Mouse (Mus musculus) heart, postnatal 10 days (tissue): Measurements from ENCODE around the gene Cldn3. TPM values are rescaled to one million over a fixed set of nuclear protein-coding genes. Genes with fewer than 3 reads are reported as not detected.

Source experiments
- DNase-seq, 2 experiments: peaks; one replicate each; pipeline ENCODE4 v3.0.0; 2021
- intact Hi-C: fragments of 180-260 bp; cut with DNase I; formaldehyde crosslinking; loops from one replicate; pipeline ENCODE4 v1.15.1; 2025
- total RNA-seq, 2 experiments: library from RNA; stranded (reverse); gene quantifications; 2 replicates each; pipeline ENCODE4 v1.2.3; 2021

The Cldn3 gene
- total RNA-seq, 2 experiments from 2014 or later, result 0.27 to 0.41 TPM

GRCm38 (mm10) chr5:135029007-135029854 is 43.2 kb downstream of the Cldn3 start:
- intact Hi-C loops, result no loop called here
- DNase-seq, result peak; percentile 61 to 67

DNA sequence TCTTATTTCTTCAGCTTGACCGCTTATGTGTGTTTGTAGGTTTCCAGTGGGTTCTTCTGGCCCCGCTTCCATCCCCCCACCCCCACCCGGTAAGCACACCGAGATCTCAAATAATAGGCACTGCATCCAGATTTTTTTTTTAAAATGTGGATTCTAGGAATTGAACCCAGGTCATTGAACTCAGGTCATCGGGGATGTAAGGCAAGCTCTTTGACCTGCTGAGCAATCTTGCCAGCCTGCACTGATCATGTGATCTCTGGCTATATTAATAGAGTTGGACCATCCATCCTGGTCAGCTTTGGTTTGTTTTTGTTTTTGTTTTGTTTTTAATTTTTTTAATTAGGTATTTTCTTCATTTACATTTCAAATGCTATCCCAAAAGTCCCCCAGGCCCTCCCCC is 46.6 kb downstream of the Cldn3 start:
- intact Hi-C loops, result no loop called here
- no peak for DNase-seq

GRCm38 (mm10) chr5:135034593-135034992 is 48.6 kb downstream of the Cldn3 start:
- intact Hi-C loops, result no loop called here

DNA sequence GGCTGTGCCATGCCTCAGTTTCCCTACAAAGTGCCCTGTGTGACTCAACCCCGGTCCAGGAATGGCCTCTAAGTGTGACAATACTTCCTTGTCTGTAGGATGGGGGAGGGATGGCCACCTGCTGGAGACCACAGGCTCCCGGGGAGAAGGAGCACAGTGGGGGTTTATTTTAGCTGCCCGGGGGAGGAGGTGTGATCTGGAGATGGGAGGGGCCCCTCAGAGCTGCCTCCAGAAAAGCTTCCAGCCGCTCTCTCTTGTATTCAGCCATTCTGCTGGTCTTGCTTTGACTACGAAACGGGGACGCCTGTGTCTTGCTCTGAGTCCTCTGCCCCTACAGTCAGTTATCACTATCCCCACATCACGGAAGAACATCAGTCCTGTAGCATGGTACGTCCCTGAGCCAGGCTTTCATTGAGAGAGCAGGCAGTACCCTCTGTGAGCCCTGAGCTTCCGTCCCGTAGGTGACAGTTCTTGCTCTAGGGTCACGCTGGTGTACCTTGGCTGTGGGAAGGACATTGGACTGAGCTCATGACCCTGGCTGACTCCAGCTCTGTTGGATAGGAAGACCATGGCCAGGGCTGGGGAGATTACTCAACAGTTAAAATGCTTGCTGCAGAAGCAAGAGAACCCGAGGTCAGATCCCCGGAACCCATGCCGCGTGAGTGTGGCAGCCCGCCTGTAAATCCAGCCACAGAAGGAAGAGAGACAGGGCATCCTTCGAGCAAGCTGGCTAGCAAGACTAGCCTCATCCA is 49.8 kb downstream of the Cldn3 start:
- no peak for DNase-seq
- intact Hi-C loops, result no loop called here

More at GRCm38 (mm10) chr5:135034593-135034992, 48.6 kb downstream of the Cldn3 start:
- DNase-seq, result no peak

Other genes with a start within 250 kb of the Cldn3 start
- gene Eln, start 238.9 kb upstream of the Cldn3 start, total RNA-seq, result 100 to 1,000 TPM; 610 to 981 TPM
- not detected for gene Tmem270, start 79.5 kb upstream of the Cldn3 start, total RNA-seq
- not detected for gene Cldn13, start 70.7 kb upstream of the Cldn3 start, total RNA-seq
- 1 to 10 TPM; 7.0 to 7.4 TPM for gene Mettl27, start 53.8 kb upstream of the Cldn3 start, total RNA-seq
- gene Cldn4, start 39.3 kb upstream of the Cldn3 start, total RNA-seq, result under 1 TPM in 1 of 2 experiments, not detected in 1; 0.14 TPM
- 10 to 100 TPM; 58.2 to 64.1 TPM for gene Abhd11, start 22.9 kb downstream of the Cldn3 start, total RNA-seq
- 1 to 10 TPM; 3.3 to 3.9 TPM for gene Stx1a, start 37.3 kb downstream of the Cldn3 start, total RNA-seq
- 10 to 100 TPM; 24.9 to 27.0 TPM for gene Dnajc30, start 78.0 kb downstream of the Cldn3 start, total RNA-seq
- gene Bud23, start 78.7 kb downstream of the Cldn3 start, total RNA-seq, result 10 to 100 TPM; 23.7 to 27.6 TPM
- 1 to 10 TPM; 1.8 to 1.9 TPM for gene Vps37d, start 92.1 kb downstream of the Cldn3 start, total RNA-seq
- gene Mlxipl, start 103.7 kb downstream of the Cldn3 start, total RNA-seq, result 10 to 100 TPM; 12.2 to 15.9 TPM
- gene Tbl2, start 163.4 kb downstream of the Cldn3 start, total RNA-seq, result 10 to 100 TPM; 13.0 to 15.6 TPM
- gene Bcl7b, start 182.1 kb downstream of the Cldn3 start, total RNA-seq, result 10 to 100 TPM; 33.5 to 35.8 TPM
- 10 to 100 TPM; 41.6 to 48.5 TPM for gene Baz1b, start 201.1 kb downstream of the Cldn3 start, total RNA-seq